Mouse (Mus musculus) heart, adult 2 months (tissue): ENCODE measurements at regions not wholly inside any gene's neighbourhood (a gene's known extent, or its start where the extent isn't known, plus 50 kb on each side); places are given as distances from the start of the nearest gene placed in this dataset.

Experiments
- CTCF ChIP-seq: fragments of 200-600 bp; IDR thresholded peaks from 2 replicates; pipeline ENCODE4 v1.8.1; 2022; ENCODE audit warnings: antibody characterized with exemption, mild to moderate bottlenecking, moderate library complexity
- EP300 ChIP-seq: fragments of 200-500 bp; IDR thresholded peaks from 2 replicates; pipeline ENCODE4 v1.6.1; 2011; ENCODE audit warnings: low read depth, low read length, control low read depth; ENCODE audit not compliant: insufficient read depth
- POLR2A ChIP-seq: fragments of 200-500 bp; IDR thresholded peaks from 2 replicates; pipeline ENCODE4 v1.6.1; 2011; ENCODE audit warnings: mild to moderate bottlenecking, low read depth, low read length, control low read depth; ENCODE audit not compliant: insufficient read depth

DNA sequence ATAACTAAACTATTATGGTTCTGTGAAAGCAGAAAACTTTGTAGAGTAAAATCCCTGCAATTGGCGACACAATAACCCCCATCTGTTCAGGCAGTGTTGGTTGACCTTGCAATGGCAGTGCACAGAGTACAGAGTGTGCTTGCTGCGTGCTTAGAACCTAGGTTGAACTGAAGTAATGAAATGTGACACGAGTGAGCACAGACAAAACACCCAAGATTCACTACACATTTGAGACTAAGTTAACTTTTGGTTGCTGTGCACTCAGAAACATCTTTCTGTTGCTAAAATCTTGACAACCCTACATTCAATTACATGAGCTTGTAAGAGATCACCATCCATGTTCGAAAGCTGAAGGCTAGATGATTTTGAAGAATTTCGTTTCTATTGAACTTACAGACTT is 97.3 kb downstream of the Gm12689 start:
- TF ChIP-seq CTCF (no peak), EP300 (no peak), POLR2A (no peak)
